Mouse (Mus musculus): ENCODE results near the gene Kin.

The Kin gene

DNA sequence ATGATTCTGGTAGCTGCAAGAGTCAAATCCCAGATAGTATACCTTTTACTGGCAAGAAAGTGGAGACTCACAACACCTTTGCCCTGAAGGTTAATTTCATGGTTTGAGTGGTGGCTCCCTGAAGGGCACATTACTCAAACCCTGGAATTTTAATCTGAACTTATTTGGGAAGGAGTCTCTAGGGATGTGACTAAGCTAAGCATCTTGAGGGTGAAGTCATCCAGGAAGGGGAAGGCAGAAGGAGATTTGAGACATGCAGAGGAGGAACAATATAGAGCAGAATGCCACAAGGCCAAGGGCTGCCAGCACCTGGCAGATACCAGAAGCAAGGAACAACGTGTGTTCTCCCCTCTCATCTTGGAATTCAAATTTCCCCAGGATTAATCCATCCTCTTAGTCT is 38.4 kb downstream of the Kin start:
- DNase-seq (ENCODE audit: low spot score), result no peak

DNA sequence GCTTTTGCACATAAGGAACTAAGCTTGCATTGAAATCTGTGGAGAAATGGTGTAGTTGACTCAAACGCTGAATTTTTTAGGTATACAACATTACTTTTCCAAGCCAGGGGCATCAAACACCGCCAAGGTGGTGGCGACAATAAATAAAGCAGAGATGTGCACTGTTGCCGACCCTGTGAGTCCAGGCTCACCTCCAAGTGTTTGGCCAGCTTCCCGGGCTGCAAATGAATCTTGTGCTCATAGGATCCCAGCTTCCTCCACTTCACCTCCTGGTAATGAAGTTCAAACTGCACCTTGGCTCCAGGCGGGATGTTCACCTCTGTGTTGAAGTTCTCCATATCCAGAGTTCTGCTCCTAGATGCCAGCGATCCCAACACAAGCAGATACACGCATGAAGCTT is 38.9 kb downstream of the Kin start:
- no peak for DNase-seq (ENCODE audit: low spot score)

DNA sequence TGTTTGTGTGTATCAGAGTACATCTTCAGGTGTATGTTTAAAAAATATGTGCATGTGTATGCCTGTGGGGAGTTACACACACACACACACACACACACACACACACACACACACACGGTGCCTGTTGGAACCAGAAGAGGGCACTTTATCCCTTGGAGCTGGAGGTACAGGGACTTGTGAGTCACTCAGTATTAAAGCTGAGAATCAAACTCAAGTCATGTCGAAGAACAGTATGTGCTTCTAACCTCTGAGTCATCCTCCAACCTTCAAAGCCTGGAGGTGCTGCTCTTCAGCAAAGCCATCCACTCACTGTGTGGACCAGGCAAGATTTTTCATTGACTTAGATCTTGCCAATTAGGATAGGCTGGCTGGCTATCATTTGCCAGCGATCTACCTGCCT is 41.4 kb downstream of the Kin start:
- DNase-seq (ENCODE audit: low spot score), result no peak

GRCm38 (mm10) chr2:10126122-10126521 is 45.7 kb downstream of the Kin start:
- no peak for DNase-seq (ENCODE audit: low spot score)

DNA sequence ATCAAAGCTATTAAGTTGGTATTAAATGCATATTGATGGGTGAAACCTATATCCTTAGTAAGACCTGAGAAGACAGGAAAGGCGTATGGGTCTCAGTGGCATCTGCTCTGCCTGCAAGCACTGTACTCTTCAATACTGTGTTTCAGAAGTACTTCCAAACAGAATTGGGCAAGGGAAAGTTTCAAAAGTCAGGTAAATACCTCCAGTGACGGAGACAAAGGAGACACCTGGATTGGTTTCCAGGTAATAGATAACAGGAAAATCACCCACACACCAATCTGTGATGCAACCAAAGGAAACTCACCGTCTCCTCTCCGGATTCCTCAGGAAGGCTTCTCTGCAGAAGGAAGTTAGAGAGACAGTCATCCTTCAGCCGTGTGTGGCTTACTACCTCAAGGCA is 47.1 kb downstream of the Kin start:
- no peak for DNase-seq (ENCODE audit: low spot score)

DNA sequence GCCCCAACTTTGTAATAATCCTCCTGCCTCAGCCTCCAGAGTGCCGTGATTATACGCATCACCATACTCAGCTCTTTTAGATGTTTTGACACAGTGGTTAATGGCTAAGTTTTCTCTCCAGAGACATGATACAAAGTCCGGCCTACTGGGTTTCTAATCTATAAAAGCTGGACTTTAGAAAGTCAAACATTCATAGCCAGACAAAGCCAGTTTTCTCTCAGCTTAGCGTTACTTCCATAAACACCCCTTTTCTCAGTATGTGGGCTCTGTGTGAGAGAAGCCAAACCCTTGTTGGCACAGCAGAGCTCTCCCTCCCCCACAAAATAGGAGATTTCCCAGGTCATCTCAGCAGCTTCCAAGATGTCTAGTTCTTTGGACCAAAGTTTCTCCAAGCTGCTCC is 48.2 kb downstream of the Kin start:
- DNase-seq (ENCODE audit: low spot score), result no peak

DNA sequence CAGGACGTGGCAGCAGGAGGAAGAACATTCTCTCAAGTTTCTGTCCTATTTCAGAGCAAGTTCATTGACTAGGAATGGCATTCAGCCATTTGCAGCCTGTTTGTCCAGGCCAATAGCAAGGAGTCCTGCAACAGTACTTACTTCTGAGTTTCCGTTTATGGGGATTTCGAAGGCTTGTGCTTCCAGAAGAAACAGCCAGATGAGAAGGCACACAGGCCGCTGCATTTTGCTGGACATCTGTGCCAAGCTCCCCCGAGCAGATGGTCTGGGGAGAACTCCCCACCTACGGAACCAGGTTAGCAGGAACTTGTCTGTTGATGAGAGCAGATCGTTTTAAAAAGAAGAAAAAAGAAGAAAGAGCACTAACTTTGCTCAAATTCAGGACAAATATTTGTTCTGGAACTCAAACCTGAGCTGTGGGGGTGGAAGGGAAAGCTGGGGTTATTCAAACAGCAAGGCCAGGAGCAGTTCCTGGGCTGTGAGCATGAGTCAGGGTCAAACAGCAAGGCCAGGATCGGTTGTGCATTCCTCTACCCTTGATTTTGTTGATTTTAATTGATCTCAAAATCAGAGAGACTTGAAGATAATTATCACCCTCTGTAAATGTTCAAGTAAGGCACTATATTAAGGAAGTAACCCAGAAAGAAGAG is 50.1 kb downstream of the Kin start:
- no peak for DNase-seq (ENCODE audit: low spot score)

GRCm38 (mm10) chr2:10131296-10131695 is 50.9 kb downstream of the Kin start, which contains the start of gene Itih2:
Gene Itih2, minus strand, starts transcription at chr2:10131396.
- no peak for DNase-seq (ENCODE audit: low spot score)

DNA sequence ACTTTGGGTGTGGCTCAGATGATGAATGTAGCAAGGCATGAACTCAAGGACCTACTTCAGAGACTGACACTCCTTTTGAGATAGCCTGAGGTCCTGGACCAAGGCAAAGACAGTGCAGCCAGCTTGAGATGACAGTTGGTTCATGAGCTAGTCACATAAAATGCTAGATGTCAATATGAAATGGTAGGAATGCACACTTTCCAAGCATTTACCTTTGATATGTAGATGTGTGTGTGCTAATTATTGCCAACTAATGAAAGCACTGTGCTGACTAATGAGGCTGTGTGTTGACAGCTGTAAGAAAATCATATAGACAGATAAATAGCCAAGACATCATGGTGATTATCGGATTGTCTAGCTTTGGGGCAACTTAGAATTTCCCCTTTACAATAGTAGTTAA is 51.7 kb downstream of the Kin start:
- no peak for DNase-seq (ENCODE audit: low spot score)

GRCm38 (mm10) chr2:10133941-10134340 is 53.5 kb downstream of the Kin start:
- DNase-seq (ENCODE audit: low spot score), result no peak

- no peak for DNase-seq (ENCODE audit: low spot score)
Measured at GRCm38 (mm10) chr2:10137320-10137719, 56.9 kb downstream of the Kin start.

DNA sequence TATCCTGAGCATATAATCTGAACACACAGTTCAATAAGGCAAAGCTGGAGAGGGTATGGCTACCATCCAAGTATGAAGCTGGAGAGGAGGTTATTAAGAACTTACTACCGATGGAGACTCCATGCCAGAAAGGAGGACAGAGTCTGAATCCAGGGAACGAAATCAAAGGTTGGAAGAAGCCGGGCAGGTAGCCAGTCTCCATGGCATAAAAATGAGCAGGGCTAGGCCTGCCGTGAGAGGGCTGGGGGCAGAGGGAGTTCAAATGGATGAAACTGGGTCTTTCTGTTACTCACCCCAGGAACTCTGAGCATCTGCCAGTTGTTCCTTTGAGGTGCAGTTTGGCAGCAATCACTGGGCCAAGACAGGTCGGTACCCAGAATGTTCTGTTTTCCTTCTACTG is 60.1 kb downstream of the Kin start:
- DNase-seq (ENCODE audit: low spot score), result no peak

Measured in left cerebral cortex, adult 11 months (tissue).